7 mouse cellular contexts compared by ENCODE assay signal in genomic region chr17:47737271-47738065, GRCm38 (mm10). TPM values are rescaled to one million over a fixed set of nuclear protein-coding genes. Genes with fewer than 3 reads are reported as not detected.
DNase-seq lines count a peak whose midpoint lies in the region; ATAC-seq and TF ChIP-seq lines count a peak whose summit lies in the region.

No protein-coding gene starts in this region.

- H3K27me3 ChIP-seq in intestine, embryonic 16.5 days (replicated peaks; ENCODE audit: control insufficient read depth, insufficient read depth, low read length), result no peaks in the 10 kb centered on the region
- H3K27me3 ChIP-seq in midbrain, embryonic 11.5 days (ENCODE audit: control insufficient read depth, insufficient read depth, low read length), result peaks cover 25% of the 10 kb centered on the region
- H3K27me3 ChIP-seq in small intestine, adult 2 months (ENCODE audit: control insufficient read depth, insufficient read depth, low read length), result no peaks in the 10 kb centered on the region

- peak; percentile 95 to 98 for DNase-seq in adrenal gland, adult (ENCODE audit: inconsistent age in 2 of 2, low spot score in 1 of 2)
- DNase-seq in embryo, embryonic 11.5 days (ENCODE audit: low read depth, low spot score), result peak; percentile 46
- DNase-seq in gastrocnemius, postnatal 36 days, result peak; percentile 90 to 92
- DNase-seq in left cerebral cortex, postnatal 4 days, result peak; percentile 67
- peak; percentile 95 for DNase-seq in midbrain, embryonic 11.5 days (ENCODE audit: low spot score, missing footprints)

- no peaks in the 10 kb centered on the region for H3K9me3 ChIP-seq in intestine, embryonic 16.5 days (ENCODE audit: control insufficient read depth, low read length)
- H3K9me3 ChIP-seq in midbrain, embryonic 11.5 days (ENCODE audit: control insufficient read depth, low read length), result no peaks in the 10 kb centered on the region

- no peaks in the 10 kb centered on the region for H3K36me3 ChIP-seq in intestine, embryonic 16.5 days (ENCODE audit: control insufficient read depth, insufficient read depth, low read length)
- H3K36me3 ChIP-seq in midbrain, embryonic 11.5 days (ENCODE audit: control insufficient read depth, insufficient read depth, low read length), result no peaks in the 10 kb centered on the region
- no peaks in the 10 kb centered on the region for H3K36me3 ChIP-seq in small intestine, adult 2 months (ENCODE audit: control insufficient read depth, insufficient read depth, low read length)

- H3K4me3 ChIP-seq in intestine, embryonic 16.5 days (ENCODE audit: low read length), result peak overlapping the region; percentile 77
- peak overlapping the region; percentile 52 for H3K4me3 ChIP-seq in midbrain, embryonic 11.5 days (ENCODE audit: low read depth, low read length)
- H3K4me3 ChIP-seq in small intestine, adult 2 months (ENCODE audit: low read depth, low read length), result peak overlapping the region; percentile 98

- peaks cover 24% of the 10 kb centered on the region for H3K4me1 ChIP-seq in intestine, embryonic 16.5 days (ENCODE audit: control insufficient read depth, insufficient read depth, low read length)
- peaks cover 19% of the 10 kb centered on the region for H3K4me1 ChIP-seq in midbrain, embryonic 11.5 days (ENCODE audit: control insufficient read depth, insufficient read depth, low read length)
- peaks cover 16% of the 10 kb centered on the region for H3K4me1 ChIP-seq in small intestine, adult 2 months (ENCODE audit: control insufficient read depth, insufficient read depth, insufficient read length, low read length)

- intact Hi-C loops in gastrocnemius, postnatal 36 days (cut with DNase I), result no loop called here
- intact Hi-C loops in left cerebral cortex, postnatal 4 days (cut with DNase I), result no loop called here

- TF ChIP-seq CTCF in small intestine, adult 2 months (IDR thresholded peaks at IDR 0.05; ENCODE audit: extremely low read depth, insufficient read length, insufficient replicate concordance, low read depth, low read length), result no peak

- 1% methylated on average over 49 of the region's 60 CpGs for WGBS in intestine, embryonic 16.5 days
- under 1% methylated on average over 49 of the region's 60 CpGs for WGBS in midbrain, embryonic 11.5 days
- under 1% methylated on average over 49 of the region's 60 CpGs for WGBS in small intestine, adult 2 months

- 0 out of 2 replicates have a peak, but pooled peaks have one; percentile 10 for TF ChIP-seq POLR2A in small intestine, adult 2 months (IDR thresholded peaks at IDR 0.05; ENCODE audit: low read depth, low read length)

- peak; percentile 87 for ATAC-seq in intestine, embryonic 16.5 days
- ATAC-seq in midbrain, embryonic 11.5 days (ENCODE audit: low FRiP score), result peak; percentile 77

- peak overlapping the region; percentile 94 for H3K27ac ChIP-seq in intestine, embryonic 16.5 days (ENCODE audit: low read length)
- no peak overlapping the region for H3K27ac ChIP-seq in midbrain, embryonic 11.5 days (ENCODE audit: low read depth, low read length)
- peak overlapping the region; percentile 87 for H3K27ac ChIP-seq in small intestine, adult 2 months (ENCODE audit: insufficient read depth, low read depth, low read length)

- peak overlapping the region; percentile 94 for H3K4me2 ChIP-seq in intestine, embryonic 16.5 days (ENCODE audit: low read depth, low read length)
- peak overlapping the region; percentile 84 for H3K4me2 ChIP-seq in midbrain, embryonic 11.5 days

- peak overlapping the region; percentile 80 for H3K9ac ChIP-seq in intestine, embryonic 16.5 days (ENCODE audit: low read depth, low read length)
- H3K9ac ChIP-seq in midbrain, embryonic 11.5 days (ENCODE audit: low read length), result peak overlapping the region; percentile 53

RNA-seq across cellular contexts. Expression of gene Tfeb, which starts 0.6 kb away (rescaled TPM):
- total RNA-seq in gastrocnemius, postnatal 36 days (2021), result 10 to 100 TPM; 72.7 to 75.2 TPM
- 30.7 and 37.8 TPM in 2 replicates for polyA plus RNA-seq in intestine, embryonic 16.5 days (2015; fragmentation: Nextera tagmentation; extraction: Ambion mirVana)
- 1 to 10 TPM; 5.0 to 5.7 TPM for total RNA-seq in left cerebral cortex, postnatal 4 days (2021)
- polyA plus RNA-seq in midbrain, embryonic 11.5 days (2014; fragmentation: Nextera tagmentation; extraction: Ambion mirVana), result 1.4 and 2.1 TPM in 2 replicates
- 27.5 and 60.3 TPM in 2 replicates for polyA plus RNA-seq in small intestine, adult 2 months (2012; rRNA removed)

RNA-seq across cellular contexts. Expression of gene Pgc, which starts 10.8 kb away (rescaled TPM):
- not detected for total RNA-seq in gastrocnemius, postnatal 36 days (2021)
- 0.28 and 0.68 TPM in 2 replicates for polyA plus RNA-seq in intestine, embryonic 16.5 days (2015; fragmentation: Nextera tagmentation; extraction: Ambion mirVana)
- not detected for total RNA-seq in left cerebral cortex, postnatal 4 days (2021)
- not detected in 2 replicates for polyA plus RNA-seq in midbrain, embryonic 11.5 days (2014; fragmentation: Nextera tagmentation; extraction: Ambion mirVana)
- polyA plus RNA-seq in small intestine, adult 2 months (2012; rRNA removed), result 12.3 and 443 TPM in 2 replicates

RNA-seq across cellular contexts. Expression of gene Prickle4, which starts 42.9 kb away (rescaled TPM):
- 1 to 10 TPM; 1.8 to 2.2 TPM for total RNA-seq in gastrocnemius, postnatal 36 days (2021)
- 0.69 and 1.8 TPM in 2 replicates for polyA plus RNA-seq in intestine, embryonic 16.5 days (2015; fragmentation: Nextera tagmentation; extraction: Ambion mirVana)
- 1 to 10 TPM; 2.4 to 6.8 TPM for total RNA-seq in left cerebral cortex, postnatal 4 days (2021)
- 0.72 and 2.1 TPM in 2 replicates for polyA plus RNA-seq in midbrain, embryonic 11.5 days (2014; fragmentation: Nextera tagmentation; extraction: Ambion mirVana)
- 0.89 and 1.4 TPM in 2 replicates for polyA plus RNA-seq in small intestine, adult 2 months (2012; rRNA removed)

RNA-seq across cellular contexts. Expression of gene Gm21981, which starts 43.2 kb away (rescaled TPM):
- total RNA-seq in gastrocnemius, postnatal 36 days (2021), result under 1 TPM; 0.18 to 0.62 TPM
- 0.16 and 0.26 TPM in 2 replicates for polyA plus RNA-seq in intestine, embryonic 16.5 days (2015; fragmentation: Nextera tagmentation; extraction: Ambion mirVana)
- total RNA-seq in left cerebral cortex, postnatal 4 days (2021), result 1 to 10 TPM; 3.6 to 7.4 TPM
- polyA plus RNA-seq in midbrain, embryonic 11.5 days (2014; fragmentation: Nextera tagmentation; extraction: Ambion mirVana), result 1.7 and 2.3 TPM in 2 replicates
- 0.20 and 0.39 TPM in 2 replicates for polyA plus RNA-seq in small intestine, adult 2 months (2012; rRNA removed)

RNA-seq across cellular contexts. Expression of gene Frs3, which starts 48.6 kb away (rescaled TPM):
- 1 to 10 TPM; 3.2 to 5.1 TPM for total RNA-seq in gastrocnemius, postnatal 36 days (2021)
- polyA plus RNA-seq in intestine, embryonic 16.5 days (2015; fragmentation: Nextera tagmentation; extraction: Ambion mirVana), result 3.2 and 4.4 TPM in 2 replicates
- 10 to 100 TPM; 32.4 to 35.4 TPM for total RNA-seq in left cerebral cortex, postnatal 4 days (2021)
- polyA plus RNA-seq in midbrain, embryonic 11.5 days (2014; fragmentation: Nextera tagmentation; extraction: Ambion mirVana), result 7.0 and 9.3 TPM in 2 replicates
- polyA plus RNA-seq in small intestine, adult 2 months (2012; rRNA removed), result 7.1 and 13.1 TPM in 2 replicates

Comparison
In these comparisons a context has a peak if more than half of its experiments do, and no peak if none do; other contexts are left out.
1. DNase-seq: peak in every context shown above with its lines; median percentile 96 in adrenal gland, adult; 95 in midbrain, embryonic 11.5 days; 91 in gastrocnemius, postnatal 36 days; 67 in left cerebral cortex, postnatal 4 days; 46 in embryo, embryonic 11.5 days.